Mouse (Mus musculus) macrophage (primary cell): Measurements from ENCODE around the gene Olfml1. TPM values are rescaled to one million over a fixed set of nuclear protein-coding genes. Genes with fewer than 3 reads are reported as not detected.

Experiments used
- H3K27ac ChIP-seq: fragments of 350-480 bp; formaldehyde crosslinking; 2 replicates; pipeline ENCODE4 v1.9.0; 2021
- H3K36me3 ChIP-seq: fragments of 350-480 bp; formaldehyde crosslinking; 2 replicates; pipeline ENCODE4 v1.9.0; 2021; ENCODE audit errors: inconsistent target
- H3K4me3 ChIP-seq: fragments of 350-480 bp; formaldehyde crosslinking; 2 replicates; pipeline ENCODE4 v1.9.0; 2021; ENCODE audit errors: inconsistent target
- H3K79me2 ChIP-seq: fragments of 350-480 bp; formaldehyde crosslinking; 2 replicates; pipeline ENCODE4 v1.9.0; 2021; ENCODE audit errors: inconsistent target
- WGBS: methylation state at CpG from one replicate; pipeline ENCODE4 v1.1.7; 2026; ENCODE audit warnings: inconsistent platforms; ENCODE audit not compliant: missing documents; 5-methylcytosine and 5-hydroxymethylcytosine counted together
- polyA plus RNA-seq: library from polyadenylated mRNA; stranded (reverse); fragments of 250-400 nt; gene quantifications from 3 replicates; pipeline ENCODE4 v1.2.4, GENCODE M21; 2018; ENCODE audit warnings: inconsistent platforms

Olfml1 gene
- polyA plus RNA-seq, 1 experiment from 2014 or later = not detected

- 61% methylated on average over 2 of the region's 2 CpGs for WGBS
- no peaks in the 10 kb centered on the region for H3K36me3 ChIP-seq
- H3K27ac ChIP-seq = no peak overlapping the region
- H3K79me2 ChIP-seq = no peaks in the 10 kb centered on the region
- no peak overlapping the region for H3K4me3 ChIP-seq
Measured at GRCm38 (mm10) chr7:107563727-107564126, 3.5 kb upstream of the Olfml1 start.

- Histone ChIP-seq H3K36me3 (no peaks in the 10 kb centered on the region), H3K27ac (no peak overlapping the region), H3K79me2 (no peaks in the 10 kb centered on the region), H3K4me3 (no peak overlapping the region)
- WGBS = 93% methylated on average over 5 of the region's 5 CpGs
Measured at GRCm38 (mm10) chr7:107567674-107568073, 428 bp downstream of the Olfml1 start.

GRCm38 (mm10) chr7:107568971-107569370, 1.7 kb downstream of the Olfml1 start:
- WGBS = 38% methylated on average over 4 of the region's 4 CpGs
- Histone ChIP-seq H3K79me2 (no peaks in the 10 kb centered on the region), H3K27ac (no peak overlapping the region), H3K36me3 (no peaks in the 10 kb centered on the region), H3K4me3 (no peak overlapping the region)

- Histone ChIP-seq H3K79me2 (no peaks in the 10 kb centered on the region), H3K27ac (no peak overlapping the region), H3K36me3 (no peaks in the 10 kb centered on the region), H3K4me3 (no peak overlapping the region)
- WGBS = 90% methylated on average over 2 of the region's 2 CpGs
Measured at GRCm38 (mm10) chr7:107573856-107574255, 6.6 kb downstream of the Olfml1 start.

- no peaks in the 10 kb centered on the region for H3K36me3 ChIP-seq
- H3K79me2 ChIP-seq = no peaks in the 10 kb centered on the region
- H3K27ac ChIP-seq = no peak overlapping the region
- WGBS = 90% methylated on average over 3 of the region's 3 CpGs
- H3K4me3 ChIP-seq = no peak overlapping the region
Measured at GRCm38 (mm10) chr7:107574276-107574675, 7.0 kb downstream of the Olfml1 start.

- Histone ChIP-seq H3K36me3 (no peaks in the 10 kb centered on the region), H3K79me2 (peaks cover 22% of the 10 kb centered on the region; the same call in 1 of the 2 replicates), H3K4me3 (no peak overlapping the region), H3K27ac (no peak overlapping the region)
- 60% methylated on average over 2 of the region's 2 CpGs for WGBS
Measured at GRCm38 (mm10) chr7:107592641-107593040, 25.4 kb downstream of the Olfml1 start.

GRCm38 (mm10) chr7:107593904-107594303, 26.7 kb downstream of the Olfml1 start:
- peaks cover 33% of the 10 kb centered on the region; the same call in 1 of the 2 replicates for H3K79me2 ChIP-seq
- 0% methylated on average over 7 of the region's 7 CpGs for WGBS
- peak overlapping the region; percentile 59 for H3K4me3 ChIP-seq
- no peaks in the 10 kb centered on the region for H3K36me3 ChIP-seq
- peak overlapping the region; percentile 91 for H3K27ac ChIP-seq

GRCm38 (mm10) chr7:107594325-107594856, 27.1 kb downstream of the Olfml1 start:
- peak overlapping the region; percentile 91 for H3K27ac ChIP-seq
- no peaks in the 10 kb centered on the region for H3K36me3 ChIP-seq
- WGBS = under 1% methylated on average over 16 of the region's 16 CpGs
- H3K4me3 ChIP-seq = peak overlapping the region; percentile 59
- peaks cover 38% of the 10 kb centered on the region; the same call in 1 of the 2 replicates for H3K79me2 ChIP-seq

- Histone ChIP-seq H3K27ac (peak within 1 kb of the TSS; percentile 91), H3K4me3 (peak within 1 kb of the TSS; percentile 59), H3K79me2 (peaks cover 44% of the 10 kb centered on the region; the same call in 1 of the 2 replicates), H3K36me3 (no peaks in the 10 kb centered on the region)
- 3% methylated on average over 24 of the region's 24 CpGs for WGBS
Measured at GRCm38 (mm10) chr7:107594857-107595402, 27.7 kb downstream of the Olfml1 start, which contains the start of gene Ppfibp2. Ppfibp2 (plus strand) TSS chr7:107595207.

- no peaks in the 10 kb centered on the region for H3K36me3 ChIP-seq
- H3K27ac ChIP-seq = no peak overlapping the region
- H3K4me3 ChIP-seq = peak overlapping the region; percentile 59
- peaks cover 49% of the 10 kb centered on the region; the same call in 1 of the 2 replicates for H3K79me2 ChIP-seq
- 22% methylated on average over 12 of the region's 13 CpGs for WGBS
Measured at GRCm38 (mm10) chr7:107595426-107595825, 28.2 kb downstream of the Olfml1 start.

- peak overlapping the region; percentile 15 for H3K27ac ChIP-seq
- peaks cover 59% of the 10 kb centered on the region; the same call in 1 of the 2 replicates for H3K79me2 ChIP-seq
- no peak overlapping the region for H3K4me3 ChIP-seq
- H3K36me3 ChIP-seq = no peaks in the 10 kb centered on the region
Measured at GRCm38 (mm10) chr7:107596753-107597152, 29.5 kb downstream of the Olfml1 start.

- Histone ChIP-seq H3K36me3 (no peaks in the 10 kb centered on the region), H3K4me3 (no peak overlapping the region), H3K79me2 (peaks cover 71% of the 10 kb centered on the region; the same call in 1 of the 2 replicates), H3K27ac (no peak overlapping the region)
- WGBS = 95% methylated on average over 3 of the region's 3 CpGs
Measured at GRCm38 (mm10) chr7:107597956-107598355, 30.7 kb downstream of the Olfml1 start.

- Histone ChIP-seq H3K4me3 (no peak overlapping the region), H3K79me2 (peaks cover 89% of the 10 kb centered on the region; the same call in 1 of the 2 replicates), H3K36me3 (no peaks in the 10 kb centered on the region), H3K27ac (no peak overlapping the region)
- 98% methylated on average over 5 of the region's 5 CpGs for WGBS
Measured at GRCm38 (mm10) chr7:107600651-107601050, 33.4 kb downstream of the Olfml1 start.

- Histone ChIP-seq H3K36me3 (no peaks in the 10 kb centered on the region), H3K79me2 (peaks cover 78% of the 10 kb centered on the region; the same call in 1 of the 2 replicates), H3K4me3 (no peak overlapping the region), H3K27ac (no peak overlapping the region)
- 90% methylated on average over 4 of the region's 4 CpGs for WGBS
Measured at GRCm38 (mm10) chr7:107602505-107602904, 35.3 kb downstream of the Olfml1 start.

- no peaks in the 10 kb centered on the region for H3K36me3 ChIP-seq
- H3K79me2 ChIP-seq = peaks cover 76% of the 10 kb centered on the region; the same call in 1 of the 2 replicates
- H3K27ac ChIP-seq = no peak overlapping the region
- H3K4me3 ChIP-seq = no peak overlapping the region
- 96% methylated on average over 6 of the region's 6 CpGs for WGBS
Measured at GRCm38 (mm10) chr7:107602913-107603312, 35.7 kb downstream of the Olfml1 start.
